Mouse (Mus musculus): ENCODE results near the gene Uts2r.

Gene Uts2r

DNA sequence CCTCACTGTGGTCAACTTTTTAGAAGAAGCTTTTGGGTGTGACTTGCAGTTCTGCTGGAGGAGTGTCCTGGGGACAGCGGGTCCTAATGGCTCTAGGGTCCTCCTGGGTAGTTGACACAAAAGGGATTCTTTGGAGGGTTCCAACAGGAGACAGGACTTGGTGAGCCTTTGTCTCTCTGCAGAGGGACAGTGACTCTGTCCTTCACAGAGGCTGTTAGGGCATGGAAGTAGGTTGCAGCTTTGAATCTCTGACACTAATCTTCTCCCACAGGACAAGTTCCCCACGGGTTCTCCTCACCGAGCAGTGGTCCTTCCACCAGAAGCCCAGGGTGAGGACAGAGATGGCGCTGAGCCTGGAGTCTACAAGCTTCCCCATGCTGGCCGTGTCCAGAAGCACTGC, at the start of gene Uts2r:
Uts2r (plus strand) TSS at position 301 of the 400 bp plus-strand sequence.
- no peak for DNase-seq (ENCODE audit: inconsistent ontology term)

DNA sequence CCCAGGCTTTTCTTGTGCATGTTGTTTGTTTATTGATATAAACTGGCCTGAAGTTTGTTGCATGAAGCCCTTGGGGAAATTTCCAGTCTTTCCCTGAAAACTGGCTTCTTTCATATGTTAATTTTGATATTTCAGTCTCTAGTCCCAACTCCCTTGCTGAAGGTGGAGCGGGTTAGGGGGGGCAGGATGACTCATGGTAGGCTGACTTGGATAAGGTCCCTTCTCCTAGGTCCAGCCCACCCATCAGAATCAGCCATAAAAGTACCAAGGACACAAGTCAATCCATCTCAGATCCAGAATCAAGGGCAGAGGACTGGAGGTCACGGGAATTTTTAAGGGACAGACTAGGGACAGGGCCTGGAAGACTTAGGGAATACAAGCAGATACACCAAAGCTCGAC, 49.0 kb upstream of the Uts2r start:
- no peak for DNase-seq (ENCODE audit: inconsistent ontology term)

DNA sequence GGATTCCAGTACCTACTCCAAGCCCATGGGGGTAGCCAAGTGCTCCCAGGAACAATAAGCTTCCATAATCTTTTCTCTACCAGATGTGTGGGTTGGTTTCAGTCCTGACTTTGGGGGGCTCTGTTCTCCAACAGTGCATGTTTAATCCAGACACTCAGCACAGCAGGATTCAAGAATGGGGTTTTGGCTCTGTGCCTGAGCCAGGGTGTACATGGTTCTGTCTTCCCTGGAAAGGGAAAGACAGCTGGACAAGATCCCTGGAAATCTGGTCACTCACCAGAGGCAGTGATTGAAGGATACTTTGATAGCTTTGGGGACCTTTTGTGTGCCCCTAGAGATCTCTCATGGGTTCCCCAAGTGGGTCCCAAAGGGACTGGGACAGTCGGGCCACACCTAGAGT, 48.5 kb upstream of the Uts2r start:
- no peak for DNase-seq (ENCODE audit: inconsistent ontology term)

DNA sequence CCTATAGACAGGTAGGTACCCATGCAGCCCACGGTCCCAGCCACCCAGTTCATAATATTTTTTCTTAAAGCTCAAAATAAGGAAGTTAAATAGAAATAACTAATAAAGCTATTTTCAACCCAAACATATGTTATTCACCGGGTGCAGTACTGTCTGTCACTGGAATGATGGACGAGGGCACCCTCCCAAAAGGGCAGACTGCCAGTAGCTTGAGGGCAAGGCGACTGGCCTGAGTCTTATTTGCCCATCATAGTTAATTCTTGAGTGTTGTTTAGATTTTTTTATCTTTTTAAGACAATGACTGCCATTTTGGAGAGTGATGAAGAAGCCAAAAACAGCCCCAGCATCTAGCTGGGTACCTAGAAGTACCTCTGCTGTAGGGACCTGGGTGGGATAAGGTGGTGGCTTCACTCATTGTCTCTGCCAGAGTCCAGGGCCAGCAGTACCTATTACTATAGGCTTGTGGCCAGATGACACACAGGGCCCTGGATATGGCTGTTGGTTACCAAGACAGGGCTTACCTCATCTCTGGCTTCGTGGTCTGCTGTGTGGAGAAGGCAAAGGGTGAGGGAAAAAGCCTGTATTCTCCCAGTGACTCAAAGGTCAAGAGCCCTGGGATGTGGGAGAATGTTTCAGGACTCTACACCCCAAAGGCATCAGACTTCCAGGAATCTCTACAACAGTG, 47.8 kb upstream of the Uts2r start:
- peak; percentile 26 for DNase-seq (ENCODE audit: inconsistent ontology term)

DNA sequence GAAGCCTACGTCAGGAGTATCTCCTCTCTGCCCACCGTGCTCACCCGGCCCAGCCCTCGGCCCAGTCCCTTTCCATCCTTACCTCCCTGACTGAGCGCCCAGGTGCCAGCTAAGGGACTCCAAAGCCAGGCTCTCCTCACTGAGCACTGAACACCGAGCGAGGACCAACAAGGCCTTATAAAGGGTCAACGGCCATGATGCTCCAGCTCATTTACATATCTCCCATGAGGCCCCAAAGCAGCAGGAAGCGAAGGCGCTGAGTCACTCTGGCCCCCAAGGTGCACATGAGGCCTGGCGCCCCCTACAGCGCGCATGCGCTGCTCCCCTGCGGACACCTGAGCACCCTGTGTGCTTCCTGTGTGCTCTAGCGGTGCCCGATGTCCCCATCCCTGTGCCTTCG, 42.0 kb upstream of the Uts2r start:
- no peak for DNase-seq (ENCODE audit: inconsistent ontology term)

DNA sequence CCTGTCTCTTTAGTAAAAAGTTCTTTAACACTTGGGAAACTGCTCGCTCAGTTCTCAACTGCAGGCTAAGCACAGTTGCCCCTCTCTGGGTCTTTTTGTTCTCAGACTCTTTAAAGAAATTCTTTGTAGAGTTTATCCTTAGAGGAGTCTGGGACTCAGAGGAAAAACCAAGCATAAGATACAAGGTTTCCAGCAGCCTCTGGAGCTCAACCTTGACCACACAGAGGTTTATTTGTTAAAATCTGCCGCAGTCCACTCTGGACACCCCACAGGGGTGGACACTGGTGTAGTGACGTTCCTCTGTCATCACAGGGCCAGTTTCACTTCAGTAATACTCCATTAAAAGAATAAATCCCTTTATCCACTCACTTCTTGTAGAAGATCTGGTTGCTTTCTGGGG, 41.5 kb upstream of the Uts2r start, which contains the start of gene Tex19.2:
Tex19.2 (minus strand) TSS at position 101 of the 400 bp plus-strand sequence.
- no peak for DNase-seq (ENCODE audit: inconsistent ontology term)

DNA sequence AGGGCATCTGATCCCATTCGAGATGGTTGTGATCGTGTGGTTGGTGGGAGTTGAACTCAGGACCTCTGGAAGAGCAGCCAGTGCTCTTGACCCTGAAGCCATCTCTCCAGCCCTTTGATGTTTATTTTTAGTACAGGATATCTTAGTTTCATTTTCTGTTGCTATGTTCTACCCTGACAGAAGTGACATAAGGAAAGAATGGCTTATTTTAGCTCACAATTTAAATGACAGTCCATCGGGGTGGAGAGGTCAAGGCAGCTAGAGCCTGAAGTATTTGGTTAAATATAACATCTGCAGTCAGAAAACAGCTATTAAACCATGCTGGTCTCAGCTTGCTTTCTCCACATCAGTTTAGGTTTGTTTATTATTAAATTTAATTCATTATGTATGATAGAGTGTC, 38.9 kb upstream of the Uts2r start:
- no peak for DNase-seq (ENCODE audit: inconsistent ontology term)

DNA sequence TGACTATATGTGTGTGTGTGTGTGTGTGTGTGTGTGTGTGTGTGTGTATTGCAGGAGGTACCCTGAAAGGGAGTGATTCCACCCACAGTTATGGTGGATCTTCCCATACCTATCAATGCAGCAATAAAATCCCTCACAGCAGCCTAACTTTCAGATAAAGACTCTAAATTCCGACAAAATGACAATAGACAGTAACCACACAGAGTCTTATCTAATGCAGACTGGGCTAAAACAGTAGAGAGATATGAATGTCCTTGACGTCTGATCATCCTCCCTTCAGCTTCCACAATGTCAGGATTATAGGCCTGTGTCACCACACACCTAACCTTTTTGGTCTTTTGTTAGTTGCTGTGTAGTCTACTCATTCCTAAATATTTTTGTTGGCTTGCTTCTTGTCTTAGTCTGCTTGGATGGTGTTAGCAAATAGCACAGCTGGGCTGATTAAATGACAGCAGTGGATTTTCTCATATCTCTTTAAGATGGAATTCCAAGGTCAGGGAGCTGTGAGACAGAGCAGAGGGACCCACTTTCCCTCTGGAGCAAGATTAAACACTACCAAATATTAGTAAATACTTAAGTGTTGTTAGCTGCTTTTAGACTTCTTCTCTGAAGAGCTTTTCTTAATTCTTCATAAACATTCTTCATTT, 37.9 kb upstream of the Uts2r start:
- no peak for DNase-seq (ENCODE audit: inconsistent ontology term)

DNA sequence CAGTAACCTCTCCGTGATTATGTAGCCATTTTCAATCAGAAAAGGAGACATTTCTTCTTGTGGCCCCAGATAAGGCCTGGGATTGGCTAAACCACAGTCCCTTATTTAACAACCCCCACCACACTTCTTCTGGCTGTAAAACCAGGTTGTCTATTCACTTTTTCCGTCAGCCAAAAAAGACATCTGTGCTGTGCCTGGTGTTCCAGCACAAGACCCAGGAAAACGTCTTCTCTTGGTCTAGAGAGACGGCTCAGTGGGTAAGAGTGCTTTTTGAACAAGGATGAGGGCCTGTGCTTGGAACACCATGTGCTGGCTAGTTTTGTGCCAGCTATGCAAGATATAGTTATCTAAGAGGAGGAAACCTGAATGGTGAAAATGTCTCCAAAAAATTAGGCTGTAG, 36.6 kb upstream of the Uts2r start:
- no peak for DNase-seq (ENCODE audit: inconsistent ontology term)

DNA sequence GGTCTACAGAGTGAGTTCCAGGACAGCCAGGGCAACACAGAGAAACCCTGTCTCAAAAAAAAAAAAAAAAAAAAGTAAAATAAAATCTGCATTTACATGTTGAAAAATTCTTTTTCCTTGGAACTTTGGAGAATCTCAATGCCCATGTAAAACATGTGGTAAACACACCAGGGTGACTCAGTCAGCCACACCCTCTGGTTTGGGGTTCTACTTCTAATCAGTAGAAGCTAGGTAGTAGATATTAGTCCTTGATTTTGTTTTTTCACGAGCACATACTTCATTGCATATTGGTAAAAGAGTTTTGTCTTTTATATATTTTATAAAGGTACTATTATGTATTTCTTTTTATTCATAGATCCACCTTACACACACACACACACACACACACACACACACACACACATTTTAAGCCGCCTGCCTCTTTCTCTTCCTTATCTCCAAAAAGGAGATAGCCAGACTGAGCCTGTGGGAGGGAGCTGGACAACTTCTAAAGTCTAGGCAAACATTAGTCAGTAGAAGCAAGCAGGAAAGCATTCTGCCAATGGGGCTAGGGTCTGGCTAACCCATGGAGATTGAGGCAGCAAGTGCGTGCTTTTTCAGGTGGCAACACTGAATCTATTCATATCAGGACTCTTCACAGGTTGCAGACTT, 34.4 kb upstream of the Uts2r start:
- DNase-seq (ENCODE audit: inconsistent ontology term), result no peak

DNA sequence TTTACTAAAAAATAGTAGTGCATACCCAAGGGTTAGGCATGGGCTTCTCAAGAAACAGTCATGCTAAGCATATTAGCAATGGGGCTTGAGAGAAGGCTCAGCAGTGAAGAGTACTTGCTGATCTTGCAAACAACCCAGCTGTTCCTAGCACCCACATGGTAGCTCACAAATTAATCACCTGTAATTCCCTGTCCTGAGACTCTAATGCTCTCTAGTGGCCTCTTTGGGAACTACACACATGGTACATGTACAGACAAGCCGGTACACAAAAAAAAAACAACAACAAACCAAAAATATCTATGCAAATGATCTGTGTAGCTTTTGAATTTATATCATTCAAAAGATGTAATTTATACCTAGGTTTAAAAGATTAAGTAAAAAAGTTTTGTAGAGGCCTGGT, 33.7 kb upstream of the Uts2r start:
- no peak for DNase-seq (ENCODE audit: inconsistent ontology term)

DNA sequence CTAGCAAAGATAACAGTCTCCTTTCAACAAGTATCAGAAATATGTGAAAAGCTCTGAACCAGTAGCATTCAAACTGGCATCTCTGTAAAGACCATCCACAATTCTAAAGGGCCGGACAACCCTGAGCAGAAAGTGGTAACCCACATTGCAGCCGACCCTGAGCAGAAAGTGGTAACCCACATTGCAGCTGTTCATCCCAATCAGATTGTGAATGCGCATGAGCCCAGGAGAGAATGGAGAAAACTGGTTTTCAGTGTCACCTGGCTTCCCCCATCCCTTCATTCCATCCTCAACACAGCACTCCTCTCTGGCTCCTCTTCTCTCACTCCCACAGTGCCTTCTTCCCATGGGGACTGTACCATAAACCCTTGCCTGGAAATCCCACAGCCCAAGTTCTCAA, 32.6 kb upstream of the Uts2r start:
- no peak for DNase-seq (ENCODE audit: inconsistent ontology term)

DNA sequence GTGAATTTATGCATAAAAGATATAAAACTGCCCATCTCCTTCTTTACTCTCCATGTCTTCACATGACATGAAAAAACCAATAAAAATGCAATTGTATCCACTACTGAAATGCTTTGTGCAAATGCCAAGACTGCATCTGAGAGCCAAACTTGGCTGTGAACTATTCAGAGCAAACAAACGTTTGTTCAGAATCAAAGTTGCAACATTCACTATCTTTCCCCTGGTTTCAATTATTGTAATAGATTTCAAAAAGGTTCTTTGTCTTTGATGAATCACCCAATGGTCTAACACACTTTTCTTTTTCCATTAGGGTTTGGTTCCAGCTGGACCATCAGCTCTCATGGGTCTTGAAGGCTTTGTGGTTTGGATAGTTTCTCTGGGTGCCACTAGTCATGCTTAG, 30.5 kb upstream of the Uts2r start:
- peak; percentile 89 for DNase-seq (ENCODE audit: inconsistent ontology term)

DNA sequence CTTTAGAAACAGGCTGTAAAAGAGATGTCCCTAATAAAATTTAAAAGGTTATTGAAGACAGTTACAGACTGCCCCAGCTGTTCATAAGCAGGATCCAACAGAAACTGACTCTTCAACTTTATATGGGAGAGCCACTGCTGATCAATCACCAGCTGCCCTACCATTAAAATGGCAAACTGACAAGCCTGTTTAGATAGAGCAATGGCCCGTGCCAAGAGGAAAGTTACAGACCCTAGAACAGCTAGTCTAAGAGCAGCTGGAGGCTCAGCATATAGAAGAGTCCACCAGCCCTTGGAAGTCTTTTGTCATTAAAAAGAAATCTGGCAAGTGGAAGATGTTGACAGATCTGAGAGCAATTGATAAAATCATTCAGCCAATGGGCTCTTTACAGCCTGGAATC, 25.5 kb upstream of the Uts2r start:
- DNase-seq (ENCODE audit: inconsistent ontology term), result no peak

DNA sequence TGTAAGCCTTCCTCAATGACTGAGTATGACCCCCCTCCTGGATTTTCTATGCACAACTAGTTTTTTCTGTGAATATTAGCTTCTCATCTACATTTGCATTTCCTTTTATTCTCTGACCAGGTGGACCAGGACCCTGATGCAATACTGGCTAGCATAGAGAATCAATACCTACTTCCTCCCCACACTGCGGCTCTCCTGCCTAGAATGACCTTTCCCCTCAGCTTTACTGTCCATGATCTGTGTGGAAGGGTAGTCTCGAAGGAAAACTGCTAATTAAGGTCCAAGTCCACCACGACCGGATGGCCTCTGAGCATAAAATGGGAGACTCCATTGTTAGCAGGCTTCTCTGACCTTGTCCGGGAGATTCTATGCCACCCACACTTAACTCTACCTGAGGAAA, 22.4 kb upstream of the Uts2r start:
- DNase-seq (ENCODE audit: inconsistent ontology term), result no peak

DNA sequence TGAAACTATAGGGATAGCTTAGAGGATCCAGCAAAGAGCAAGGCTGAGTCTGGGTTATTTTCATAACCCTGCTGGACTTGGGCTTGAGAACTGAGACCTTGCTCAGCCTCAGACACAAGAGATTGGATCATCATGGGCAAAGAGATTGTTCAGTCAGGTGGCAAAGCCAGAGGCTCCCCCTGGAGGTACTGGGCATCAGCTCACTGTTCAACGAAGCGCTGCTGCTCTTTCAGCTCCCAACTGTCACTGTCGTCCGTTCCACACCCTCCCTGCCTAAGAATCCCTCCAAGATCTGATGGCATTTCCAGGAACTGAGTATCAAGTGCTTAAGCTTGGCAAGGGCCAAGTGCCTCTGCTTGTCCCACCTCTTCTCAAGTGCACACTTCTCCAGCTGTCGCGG, 21.3 kb upstream of the Uts2r start:
- DNase-seq (ENCODE audit: inconsistent ontology term), result no peak

DNA sequence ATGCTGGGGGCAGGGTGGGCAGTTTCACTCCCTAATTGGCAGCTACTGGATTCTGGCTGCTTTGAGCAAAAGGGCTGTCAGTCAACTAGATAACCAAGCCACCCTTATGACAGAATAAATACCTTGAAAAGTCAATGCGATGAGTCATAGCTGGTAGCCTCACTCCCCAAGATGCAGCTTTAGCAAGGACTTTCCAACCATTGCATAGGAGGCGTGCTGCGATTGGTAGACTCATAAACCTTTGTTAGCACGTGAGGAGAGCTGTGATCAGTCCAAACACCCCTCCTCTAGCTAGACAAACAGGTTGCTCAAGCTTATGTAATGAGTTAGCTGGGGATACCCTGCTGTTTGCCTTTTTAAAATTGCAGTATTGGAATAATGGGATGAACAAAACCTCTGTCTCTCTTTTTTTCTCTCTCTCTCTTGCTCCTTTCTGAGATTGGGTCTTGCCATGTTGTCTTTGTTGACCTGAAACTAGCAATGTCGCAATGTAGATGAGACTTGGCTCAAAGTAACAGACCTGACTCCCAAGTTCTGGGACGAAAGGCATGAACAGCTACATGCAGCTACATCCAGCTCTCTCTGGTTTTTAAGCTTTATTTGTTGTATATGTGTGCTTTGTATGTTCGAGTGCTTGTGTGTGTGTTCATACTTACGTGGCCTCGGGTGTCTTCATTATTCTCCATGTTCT, 16.6 kb upstream of the Uts2r start:
- no peak for DNase-seq (ENCODE audit: inconsistent ontology term)

DNA sequence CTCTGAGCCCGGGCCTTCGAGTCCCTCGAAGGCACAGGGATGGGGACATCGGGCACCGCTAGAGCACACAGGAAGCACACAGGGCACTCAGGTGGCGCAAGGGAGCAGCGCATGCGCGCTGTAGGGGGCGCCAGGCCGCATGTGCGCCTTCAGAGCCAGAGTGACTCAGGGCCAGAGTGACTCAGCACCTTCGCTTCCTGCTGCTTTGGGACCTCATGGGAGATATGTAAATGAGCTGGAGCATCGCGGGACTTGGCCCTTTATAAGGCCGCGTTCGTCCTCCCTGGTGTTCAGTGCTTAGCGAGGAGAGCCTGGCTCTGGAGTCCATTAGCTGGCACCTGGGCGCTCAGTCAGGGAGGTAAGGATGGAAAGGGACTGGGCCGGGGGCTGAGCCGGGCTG, 14.2 kb upstream of the Uts2r start, which contains the start of gene Tex19.1:
Tex19.1 (plus strand) TSS at position 279 of the 400 bp plus-strand sequence.
- no peak for DNase-seq (ENCODE audit: inconsistent ontology term)

DNA sequence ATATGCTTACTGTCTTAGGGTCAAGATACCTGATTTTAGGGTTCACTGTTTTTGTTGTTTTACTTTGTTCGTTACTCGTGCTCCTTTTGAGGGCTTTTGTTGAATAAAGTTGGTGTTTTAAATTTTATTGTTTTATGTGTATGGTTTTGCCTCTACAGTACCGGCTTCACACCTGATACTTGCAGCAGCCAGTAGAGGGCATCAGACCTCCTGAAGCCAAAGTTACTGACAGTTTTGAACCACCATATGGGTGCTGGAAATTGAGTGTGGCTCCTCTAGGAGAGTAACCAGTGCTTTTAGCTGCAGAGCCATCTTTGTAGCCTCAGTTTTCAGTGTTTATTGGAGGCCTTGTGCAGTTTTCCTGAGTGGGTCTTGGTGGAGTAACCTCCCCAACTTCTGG, 11.9 kb upstream of the Uts2r start:
- no peak for DNase-seq (ENCODE audit: inconsistent ontology term)

DNA sequence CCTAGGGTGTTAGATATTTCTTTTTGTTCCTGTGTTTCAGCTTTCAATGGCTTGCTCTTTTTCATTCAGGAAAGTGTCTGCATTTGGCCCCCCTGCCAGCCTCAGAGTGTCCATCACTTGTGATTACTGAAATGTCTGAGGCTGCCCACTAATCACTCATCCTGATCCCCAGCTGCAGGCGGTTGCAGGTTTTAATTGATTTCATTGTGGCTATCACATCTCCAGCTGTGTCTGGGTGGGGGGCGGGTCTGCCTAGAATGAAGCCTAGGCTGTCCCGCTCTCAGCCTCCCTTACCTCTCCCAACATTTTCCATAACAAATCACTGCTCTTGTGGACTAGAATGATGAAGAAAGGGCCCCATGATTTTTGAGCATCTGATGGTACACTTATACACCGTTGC, 5.9 kb upstream of the Uts2r start:
- no peak for DNase-seq (ENCODE audit: inconsistent ontology term)

DNA sequence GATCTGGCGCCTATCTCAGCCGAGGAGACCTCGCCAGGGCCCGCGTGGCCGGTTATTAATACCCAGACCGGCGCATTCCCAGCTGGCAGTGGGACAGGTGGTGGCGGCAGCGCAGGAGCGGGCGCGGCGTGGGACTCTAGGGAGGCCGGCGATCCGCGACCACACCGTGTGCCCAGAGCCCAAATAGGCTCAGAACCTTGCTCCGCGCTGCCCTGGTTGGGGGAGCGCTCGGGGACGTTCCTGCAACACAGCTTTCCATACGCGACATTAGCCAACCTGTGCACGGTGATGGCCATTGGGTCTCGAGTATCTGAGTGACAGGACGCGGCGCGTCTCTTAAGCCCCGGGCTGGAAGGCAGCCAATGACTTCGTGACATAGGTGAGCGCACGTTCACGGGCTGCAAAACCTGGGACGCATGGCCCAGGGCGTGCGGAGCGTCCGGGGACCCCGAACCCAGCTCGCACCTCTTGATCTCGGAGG, 3.6 kb upstream of the Uts2r start:
- peak; percentile 43 for DNase-seq (ENCODE audit: inconsistent ontology term)

DNA sequence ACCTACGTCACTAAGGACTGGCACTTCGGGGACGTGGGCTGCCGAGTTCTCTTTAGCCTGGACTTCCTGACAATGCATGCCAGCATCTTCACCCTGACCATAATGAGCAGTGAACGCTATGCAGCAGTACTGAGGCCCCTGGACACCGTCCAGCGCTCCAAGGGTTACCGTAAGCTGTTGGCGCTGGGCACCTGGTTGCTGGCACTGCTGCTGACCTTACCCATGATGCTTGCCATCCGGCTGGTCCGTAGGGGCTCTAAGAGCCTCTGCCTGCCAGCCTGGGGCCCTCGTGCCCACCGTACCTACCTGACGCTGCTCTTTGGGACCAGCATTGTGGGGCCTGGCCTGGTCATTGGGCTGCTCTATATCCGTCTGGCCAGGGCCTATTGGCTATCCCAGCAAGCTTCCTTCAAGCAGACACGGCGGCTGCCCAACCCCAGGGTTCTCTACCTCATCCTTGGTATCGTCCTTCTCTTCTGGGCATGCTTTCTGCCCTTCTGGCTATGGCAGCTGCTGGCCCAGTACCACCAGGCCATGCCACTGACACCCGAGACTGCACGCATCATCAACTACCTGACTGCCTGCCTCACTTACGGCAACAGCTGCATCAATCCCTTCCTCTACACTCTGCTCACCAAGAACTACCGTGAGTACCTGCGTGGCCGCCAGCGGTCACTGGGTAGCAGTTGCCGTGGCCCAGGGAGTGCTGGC, 720 bp downstream of the Uts2r start:
- no peak for DNase-seq (ENCODE audit: inconsistent ontology term)
